Comparison of ENCODE assay signal across 11 mouse cellular contexts in the genomic region with DNA sequence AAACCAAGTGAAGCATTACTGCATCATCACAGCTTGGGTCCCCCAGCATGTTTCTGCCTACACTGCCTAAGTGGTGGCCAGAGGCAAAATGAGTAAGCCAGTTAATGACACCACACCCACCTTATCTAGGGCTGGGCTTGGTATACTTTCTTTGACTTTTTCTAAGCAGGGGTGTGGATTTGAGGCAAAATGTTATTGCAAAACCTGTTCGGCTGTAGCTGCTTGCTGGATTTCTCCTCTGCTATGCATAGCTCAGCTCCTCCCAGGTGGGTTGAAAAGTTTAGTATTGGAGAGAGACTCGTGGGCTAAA. TPM values are rescaled to one million over a fixed set of nuclear protein-coding genes. Genes with fewer than 3 reads are reported as not detected.
DNase-seq lines count a peak whose midpoint lies in the region; ATAC-seq lines count a peak whose summit lies in the region.
"Had no signal": no experiment of that assay in that cellular context is flagged by ENCODE, and none has a peak within 500 bp of the region (broad histone marks: within the 10 kb centered on the region; RNA-seq: fewer than 3 reads in every experiment).

No protein-coding gene starts in this region.

- peaks cover 43% of the 10 kb centered on the region for H3K4me1 ChIP-seq in neural tube, embryonic 15.5 days

- no peaks in the 10 kb centered on the region for H3K36me3 ChIP-seq in neural tube, embryonic 15.5 days

- no peak for ATAC-seq in neural tube, embryonic 15.5 days (ENCODE audit: low FRiP score)
- ATAC-seq: CD4-positive, CD25-positive, alpha-beta regulatory T cell, adult 4 months had no signal

- H3K9ac ChIP-seq in neural tube, embryonic 15.5 days (replicated peaks), result no peak overlapping the region

- no peak overlapping the region for H3K4me3 ChIP-seq in neural tube, embryonic 15.5 days (replicated peaks)
- H3K4me3 ChIP-seq: heart, embryonic 10.5 days had no signal

- H3K27me3 ChIP-seq in neural tube, embryonic 15.5 days (replicated peaks), result no peaks in the 10 kb centered on the region

- 55% methylated on average over 2 of the region's 2 CpGs for WGBS in neural tube, embryonic 15.5 days

- no peaks in the 10 kb centered on the region for H3K9me3 ChIP-seq in neural tube, embryonic 15.5 days (replicated peaks)
- H3K9me3 ChIP-seq: heart, embryonic 10.5 days had no signal

- H3K27ac ChIP-seq in neural tube, embryonic 15.5 days (replicated peaks), result no peak overlapping the region
- H3K27ac ChIP-seq: heart, embryonic 10.5 days had no signal

- intact Hi-C loops in heart, postnatal 25 days (cut with DNase I), result no loop called here

- no peak overlapping the region for H3K4me2 ChIP-seq in neural tube, embryonic 15.5 days

- DNase-seq in heart, adult 11 months, result peak; percentile 94
- no peak for DNase-seq in heart, postnatal 25 days (ENCODE audit: low spot score)
- peak; percentile 46 to 52 for DNase-seq in urinary bladder, postnatal 36 days (ENCODE audit: low spot score in 2 of 2)
- no peak for DNase-seq in urinary bladder, adult 2 months (ENCODE audit: low spot score)
- peak; percentile 60 for DNase-seq in liver
- no peak for DNase-seq in thymus, postnatal 0 days (ENCODE audit: low spot score)
- no peak for DNase-seq in kidney, postnatal 25 days
- DNase-seq: lung, adult 2 months had no signal

RNA-seq across cellular contexts. Expression of gene Plxna2, which starts 57.8 kb away (rescaled TPM):
- total RNA-seq in heart, postnatal 25 days (2021), result 10 to 100 TPM; 25.8 to 26.7 TPM
- 9.7 and 10.5 TPM in 2 replicates for polyA plus RNA-seq in urinary bladder, adult 2 months (2012; rRNA removed)
- polyA plus RNA-seq in neural tube, embryonic 15.5 days (2015; fragmentation: Nextera tagmentation; extraction: Ambion mirVana), result 37.7 and 42.4 TPM in 2 replicates
- polyA plus RNA-seq in thymus, postnatal 0 days (2015; fragmentation: Nextera tagmentation; extraction: Ambion mirVana), result 0.87 and 0.95 TPM in 2 replicates
- polyA plus RNA-seq: CD4-positive, CD25-positive, alpha-beta regulatory T cell, adult 4 months had no signal

Comparison
In these comparisons a context has a peak if more than half of its experiments do, and no peak if none do; other contexts are left out.
1. DNase-seq: peak in heart, adult 11 months (single experiment), urinary bladder, postnatal 36 days (2 of 2) and liver (single experiment); none in heart, postnatal 25 days (single experiment), urinary bladder, adult 2 months (single experiment), thymus, postnatal 0 days (single experiment) and kidney, postnatal 25 days (0 of 2).